Mouse (Mus musculus) liver, postnatal 0 days (tissue): Measurements from ENCODE around the gene Ass1.

ENCODE experiments used
- CTCF ChIP-seq: sonication (generic); IDR thresholded peaks from 2 replicates; pipeline ENCODE4 v1.5.1; 2016; ENCODE audit warnings: antibody characterized with exemption, low read depth
- EP300 ChIP-seq: IDR thresholded peaks from 2 replicates; pipeline ENCODE4 v1.6.1; 2016; ENCODE audit warnings: antibody characterized with exemption, low read depth, mild to moderate bottlenecking

DNA sequence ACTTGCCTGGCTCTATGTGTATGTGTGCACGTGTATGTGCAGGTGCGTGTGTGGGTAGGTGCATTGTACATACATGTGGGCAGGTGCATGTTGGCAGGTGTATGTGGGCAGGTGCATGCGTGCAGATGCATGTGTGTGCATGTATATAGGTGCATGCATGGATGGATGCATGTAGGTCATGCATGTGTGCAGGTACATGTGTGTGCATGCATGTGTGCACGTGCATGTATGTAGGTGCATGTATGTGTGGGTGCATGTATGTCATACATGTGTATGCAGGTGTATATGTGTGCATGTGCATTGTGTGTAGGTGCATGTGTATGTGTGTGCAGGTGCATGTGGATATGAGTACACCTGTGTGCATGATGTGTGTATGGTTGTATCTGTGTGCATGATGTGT, 20.1 kb upstream of the Ass1 start:
- TF ChIP-seq EP300 (no peak), CTCF (no peak)
